Mouse (Mus musculus): ENCODE measurements around the gene Casq2.

Gene Casq2

DNA sequence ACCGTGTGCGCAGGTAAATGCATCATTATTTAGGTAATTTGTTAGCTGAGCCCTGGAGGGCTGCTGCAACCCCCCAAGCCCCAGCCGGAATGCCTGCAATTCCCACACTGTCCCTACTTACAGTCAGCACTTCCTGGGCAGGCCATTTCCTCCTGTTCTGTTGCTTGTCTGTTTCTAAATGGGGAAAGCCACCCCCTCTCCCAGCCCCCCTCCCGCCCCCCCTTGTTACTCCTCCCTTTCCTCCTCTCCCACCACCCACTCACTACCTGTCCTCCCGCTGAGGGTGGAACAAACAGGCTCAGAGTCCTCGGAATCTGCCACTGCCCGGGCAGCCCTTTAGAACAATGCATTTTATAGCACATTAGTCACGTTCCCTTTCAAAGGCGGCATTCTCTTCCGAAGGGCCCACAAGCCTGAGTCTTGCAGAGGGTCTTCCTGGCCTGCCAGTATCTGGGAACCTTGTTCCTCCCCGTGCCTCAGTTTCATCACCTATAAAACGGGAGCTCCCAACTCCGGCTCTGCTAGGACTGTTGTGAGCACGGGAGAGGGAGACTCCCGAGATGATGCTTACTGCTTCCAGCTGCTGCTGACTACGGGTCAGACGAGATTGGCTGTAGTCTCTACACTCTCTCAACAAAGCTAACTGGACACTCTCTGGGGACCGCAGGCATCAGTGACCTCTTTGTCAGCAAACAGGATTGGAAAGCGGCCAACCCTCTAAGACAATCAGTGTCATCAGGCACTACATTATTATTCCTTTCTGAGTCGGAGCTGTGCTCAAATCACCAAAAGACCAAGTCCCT lies 107.5 kb downstream of the Casq2 start:
- no peak for DNase-seq (ENCODE audit: low spot score)

DNA sequence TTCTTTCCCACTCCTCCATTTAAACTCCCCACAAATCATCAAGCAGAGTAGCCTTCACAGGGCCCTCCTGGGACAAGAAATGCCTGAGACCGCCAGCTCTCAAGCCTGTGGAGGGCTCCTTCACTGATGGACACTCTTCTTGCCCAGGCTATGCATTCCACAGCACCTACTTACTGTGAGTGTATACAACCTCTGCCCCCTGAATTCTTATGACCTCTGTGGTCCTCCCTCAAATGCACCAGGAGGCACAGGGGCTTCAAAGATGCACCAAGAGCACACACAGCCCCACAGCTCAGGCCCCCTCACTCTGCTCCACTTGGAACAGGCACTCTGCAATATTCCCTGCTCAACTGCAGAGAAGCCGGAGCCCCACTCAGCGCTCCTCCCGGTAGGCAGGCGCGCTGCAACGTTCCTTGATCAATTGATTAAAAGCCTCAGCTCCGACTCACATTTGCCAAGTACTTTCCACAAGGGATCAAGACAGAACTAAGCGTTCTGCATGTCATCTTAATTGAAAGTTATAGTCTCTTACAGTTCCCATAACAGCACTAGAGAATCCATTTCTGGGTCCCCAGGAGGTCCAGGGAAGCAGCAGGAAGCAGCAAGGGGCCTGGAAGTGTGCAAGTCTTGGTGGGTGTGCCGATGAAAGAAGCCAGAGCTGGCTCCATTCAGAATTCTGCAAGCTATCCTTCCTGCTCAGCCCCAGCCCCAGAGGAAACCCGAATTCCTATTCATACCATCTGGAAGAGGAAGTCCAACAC lies 108.3 kb downstream of the Casq2 start:
- no peak for DNase-seq (ENCODE audit: low spot score)

DNA sequence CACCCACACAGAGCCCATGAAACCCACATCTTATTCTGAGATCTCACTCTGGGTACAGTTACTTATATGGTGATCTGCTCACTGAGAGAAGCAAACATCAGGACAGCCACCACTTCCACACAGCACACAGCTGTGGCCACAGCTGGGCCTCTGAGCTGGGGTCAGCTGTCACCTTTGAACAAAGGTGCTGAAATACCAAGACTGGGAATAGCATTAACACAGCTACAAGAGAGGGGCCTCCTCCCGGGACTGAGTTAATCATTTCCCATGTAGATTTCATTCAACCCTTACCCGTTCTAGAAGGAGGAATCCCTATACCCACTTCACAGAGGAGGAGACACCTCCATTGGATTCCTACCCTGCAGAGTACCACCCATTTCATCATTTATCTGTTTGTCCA lies 109.5 kb downstream of the Casq2 start:
- no peak for DNase-seq (ENCODE audit: low spot score)

Data from ovary, postnatal 10 days (tissue).